Mouse (Mus musculus): ENCODE data around the gene Afmid.

GRCm38 (mm10) chr11:117829671-117830215 is 4.0 kb downstream of the Afmid start:
- TF ChIP-seq CTCF (IDR thresholded peaks at IDR 0.05; ENCODE audit: borderline replicate concordance, insufficient read depth, low read length): no peak
- no peak for TF ChIP-seq POLR2A (IDR thresholded peaks at IDR 0.05; ENCODE audit: low read depth, low read length)

Measured in embryonic fibroblast, embryonic 13.5 days (primary cell).